Mouse (Mus musculus) ES-E14 (cell line): ENCODE results near the gene Gm10160.

Source experiments
- CHD2 ChIP-seq: IDR thresholded peaks from 2 replicates; pipeline ENCODE4 v1.6.1; 2014; ENCODE audit warnings: mild to moderate bottlenecking, low read depth, low read length, inconsistent platforms
- HCFC1 ChIP-seq: IDR thresholded peaks from 2 replicates; pipeline ENCODE4 v1.6.1; 2012; ENCODE audit warnings: low read length, inconsistent platforms, borderline replicate concordance; ENCODE audit not compliant: insufficient read depth
- MAFK ChIP-seq: IDR thresholded peaks from 2 replicates; pipeline ENCODE4 v1.6.1; 2014; ENCODE audit warnings: mild to moderate bottlenecking, low read depth, low read length, inconsistent platforms; ENCODE audit not compliant: insufficient read depth
- ZC3H11A ChIP-seq: IDR thresholded peaks from 2 replicates; pipeline ENCODE4 v1.6.1; 2012; ENCODE audit warnings: low read depth, mild to moderate bottlenecking, inconsistent platforms, low read length, borderline replicate concordance
- ZNF384 ChIP-seq: IDR thresholded peaks from 2 replicates; pipeline ENCODE4 v1.6.1; 2012; ENCODE audit warnings: low read depth, low read length, inconsistent platforms

DNA sequence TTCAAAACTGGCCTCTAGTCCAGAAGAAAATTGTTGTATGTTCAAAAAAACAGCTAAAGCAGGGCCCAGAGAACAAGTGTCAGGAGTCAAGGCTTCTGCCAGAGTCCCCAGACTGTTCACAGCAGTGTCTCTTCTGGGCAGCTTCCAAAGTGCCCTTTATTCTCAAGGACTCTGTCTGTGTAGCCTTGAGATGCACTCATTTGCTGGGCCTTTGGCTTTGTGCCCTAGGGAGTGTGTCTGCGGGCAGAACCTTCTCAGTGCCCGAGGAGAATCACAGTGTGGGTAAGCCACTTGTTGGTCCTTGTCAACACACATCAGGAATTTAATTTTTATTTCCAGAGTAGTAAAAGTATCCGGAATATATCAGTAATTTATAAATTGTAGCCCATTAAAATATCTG is 26.0 kb upstream of the Gm10160 start:
- no peak for TF ChIP-seq MAFK
- TF ChIP-seq ZC3H11A: no peak
- no peak for TF ChIP-seq ZNF384
- no peak for TF ChIP-seq HCFC1
- TF ChIP-seq CHD2: no peak
